Mouse (Mus musculus): Measurements from ENCODE around the gene Rnf6.

Gene Rnf6

GRCm38 (mm10) chr5:146220879-146221714 lies at the start of gene Rnf6:
Gene Rnf6 (minus strand): TSS chr5:146221555.
- peak; percentile 86 to 89 for DNase-seq (ENCODE audit: low read depth in 2 of 2, low spot score in 2 of 2)

- DNase-seq (ENCODE audit: low read depth in 2 of 2, low spot score in 2 of 2): no peak
Observed at GRCm38 (mm10) chr5:146270593-146270992, 49.2 kb upstream of the Rnf6 start.

- DNase-seq (ENCODE audit: low read depth in 2 of 2, low spot score in 2 of 2): no peak
Observed at GRCm38 (mm10) chr5:146267776-146268175, 46.4 kb upstream of the Rnf6 start.

- no peak for DNase-seq (ENCODE audit: low read depth in 2 of 2, low spot score in 2 of 2)
Observed at GRCm38 (mm10) chr5:146265934-146266591, 44.7 kb upstream of the Rnf6 start.

GRCm38 (mm10) chr5:146260003-146260402 lies 38.6 kb upstream of the Rnf6 start:
- no peak for DNase-seq (ENCODE audit: low read depth in 2 of 2, low spot score in 2 of 2)

GRCm38 (mm10) chr5:146253644-146254043 lies 32.3 kb upstream of the Rnf6 start:
- no peak for DNase-seq (ENCODE audit: low read depth in 2 of 2, low spot score in 2 of 2)

GRCm38 (mm10) chr5:146251663-146252429 lies 30.5 kb upstream of the Rnf6 start:
- no peak for DNase-seq (ENCODE audit: low read depth in 2 of 2, low spot score in 2 of 2)

GRCm38 (mm10) chr5:146250369-146251075 lies 29.2 kb upstream of the Rnf6 start:
- DNase-seq (ENCODE audit: low read depth in 2 of 2, low spot score in 2 of 2): no peak

- DNase-seq (ENCODE audit: low read depth in 2 of 2, low spot score in 2 of 2): no peak
Observed at GRCm38 (mm10) chr5:146248746-146249145, 27.4 kb upstream of the Rnf6 start.

- DNase-seq (ENCODE audit: low read depth in 2 of 2, low spot score in 2 of 2): no peak
Observed at GRCm38 (mm10) chr5:146247709-146248108, 26.4 kb upstream of the Rnf6 start.

- no peak for DNase-seq (ENCODE audit: low read depth in 2 of 2, low spot score in 2 of 2)
Observed at GRCm38 (mm10) chr5:146246386-146246785, 25.0 kb upstream of the Rnf6 start.

GRCm38 (mm10) chr5:146245646-146246370 lies 24.5 kb upstream of the Rnf6 start:
- DNase-seq (ENCODE audit: low read depth in 2 of 2, low spot score in 2 of 2): no peak

- DNase-seq (ENCODE audit: low read depth in 2 of 2, low spot score in 2 of 2): no peak
Observed at GRCm38 (mm10) chr5:146245193-146245592, 23.8 kb upstream of the Rnf6 start.

- DNase-seq (ENCODE audit: low read depth in 2 of 2, low spot score in 2 of 2): no peak
Observed at GRCm38 (mm10) chr5:146241202-146241601, 19.8 kb upstream of the Rnf6 start.

- DNase-seq (ENCODE audit: low read depth in 2 of 2, low spot score in 2 of 2): no peak
Observed at GRCm38 (mm10) chr5:146240771-146241170, 19.4 kb upstream of the Rnf6 start.

GRCm38 (mm10) chr5:146238274-146238673 lies 16.9 kb upstream of the Rnf6 start:
- no peak for DNase-seq (ENCODE audit: low read depth in 2 of 2, low spot score in 2 of 2)

GRCm38 (mm10) chr5:146234336-146234735 lies 13.0 kb upstream of the Rnf6 start:
- DNase-seq (ENCODE audit: low read depth in 2 of 2, low spot score in 2 of 2): no peak

- DNase-seq (ENCODE audit: low read depth in 2 of 2, low spot score in 2 of 2): no peak
Observed at GRCm38 (mm10) chr5:146232816-146233215, 11.5 kb upstream of the Rnf6 start.

GRCm38 (mm10) chr5:146232056-146232675 lies 10.8 kb upstream of the Rnf6 start:
- DNase-seq (ENCODE audit: low read depth in 2 of 2, low spot score in 2 of 2): no peak

GRCm38 (mm10) chr5:146231655-146231996 lies 10.3 kb upstream of the Rnf6 start:
- peak; percentile 29 to 30 for DNase-seq (ENCODE audit: low read depth in 2 of 2, low spot score in 2 of 2)
